Mouse (Mus musculus) ovary, adult 10 weeks (tissue): ENCODE measurements around the gene Bmp2k. TPM values are rescaled to one million over a fixed set of nuclear protein-coding genes. Genes with fewer than 3 reads are reported as not detected.

Source experiments
- polyA plus RNA-seq: library from polyadenylated mRNA; stranded (reverse); fragments of 350-450 nt; fragmentation: Illumina TruSeq; extraction: RNeasy Lipid Tissue Mini Kit (QIAGEN cat#74804); gene quantifications from one replicate; pipeline ENCODE4 v1.2.3, GENCODE M21; 2014

The Bmp2k gene
- 70.0 TPM for polyA plus RNA-seq

DNA sequence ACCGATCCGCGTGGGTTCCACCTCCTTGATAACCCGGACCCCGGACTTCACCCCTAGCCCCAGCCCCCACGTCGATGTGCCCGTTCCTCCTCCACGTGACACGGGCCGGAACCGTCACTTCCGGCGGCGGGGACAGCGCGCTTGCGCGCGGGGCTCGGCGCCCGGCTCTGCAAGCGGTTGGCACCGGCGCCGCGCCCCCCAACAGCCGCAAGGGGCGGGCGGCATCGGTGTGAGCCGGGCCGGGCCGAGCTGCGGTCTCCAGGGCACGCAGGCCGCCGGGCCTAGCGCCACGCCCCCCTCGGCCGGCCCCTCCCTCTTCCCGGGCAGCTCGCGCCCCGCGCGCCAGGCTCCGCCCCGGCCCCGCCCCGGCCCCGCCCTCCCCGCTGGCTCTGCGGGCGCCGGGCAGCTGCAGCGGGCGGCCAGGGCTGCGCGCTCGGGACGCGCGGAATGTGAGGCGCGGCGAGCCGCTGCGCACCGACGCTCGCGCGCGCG lies at the start of gene Bmp2k:
Gene Bmp2k (plus strand): TSS at position 380 of the 492 bp plus-strand sequence.

GRCm38 (mm10) chr5:97111207-97111910 lies 113.9 kb downstream of the Bmp2k start, which contains the start of gene Paqr3:
TSS of gene Paqr3 (minus strand) at chr5:97111596.

Other genes with a start within 250 kb of the Bmp2k start
- gene Anxa3, start 204.3 kb upstream of the Bmp2k start, polyA plus RNA-seq = 140 TPM
- gene Paqr3, start 113.9 kb downstream of the Bmp2k start, polyA plus RNA-seq = 3.8 TPM